Mouse (Mus musculus) ZHBTc4 (cell line): ENCODE measurements around the gene Dock8.
A peak's percentile ranks its signal among the peaks of the same experiment; 100 is the strongest.

Experiments
- DNase-seq: peaks from one replicate; pipeline ENCODE4 v3.0.0-alpha.2; 2011; ENCODE audit warnings: low read depth, low spot score

Dock8 gene

DNA sequence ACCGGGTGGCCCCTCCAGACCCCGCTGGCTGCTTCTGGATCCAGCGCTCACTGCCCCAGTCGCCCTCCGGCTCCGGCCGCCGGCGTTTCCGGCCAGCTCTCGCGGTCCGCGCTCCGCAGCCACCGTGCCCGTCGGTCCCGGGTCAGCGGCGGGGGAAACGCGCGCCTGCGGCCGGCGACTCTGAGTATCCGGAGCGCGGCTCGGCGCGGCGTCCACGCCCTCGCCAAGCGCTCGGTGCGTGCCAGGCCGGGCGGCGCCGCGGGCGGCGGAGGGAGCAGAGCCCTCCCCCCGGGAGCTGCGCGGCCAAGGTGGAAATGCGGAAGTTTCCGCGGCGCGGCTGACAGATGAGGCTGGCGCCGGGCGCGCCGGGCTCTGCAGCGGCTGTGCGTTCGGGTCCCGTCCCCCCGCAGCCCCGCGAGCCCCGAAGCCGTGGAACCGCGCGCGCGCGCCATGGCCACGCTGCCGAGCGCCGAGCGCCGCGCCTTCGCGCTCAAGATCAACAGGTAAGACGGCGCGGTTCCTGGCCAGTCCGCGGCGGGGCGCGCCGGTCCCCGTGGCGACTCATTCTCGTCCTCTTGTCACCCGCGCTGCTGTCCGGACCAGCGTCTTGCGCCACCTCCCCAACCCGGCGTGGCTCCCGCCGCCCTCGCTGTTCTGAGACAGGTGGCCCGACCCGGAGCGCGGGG lies at the start of gene Dock8:
Gene Dock8 (plus strand): TSS at position 334 of the 686 bp plus-strand sequence.
- DNase-seq = peak; percentile 83

- peak; percentile 66 for DNase-seq
Measured at GRCm38 (mm10) chr19:24958531-24958930, 40.8 kb upstream of the Dock8 start.

GRCm38 (mm10) chr19:24961172-24961962 lies 38.0 kb upstream of the Dock8 start, which contains the start of gene Cbwd1:
Gene Cbwd1 (minus strand): TSS chr19:24961610.
- peak; percentile 99 for DNase-seq

DNA sequence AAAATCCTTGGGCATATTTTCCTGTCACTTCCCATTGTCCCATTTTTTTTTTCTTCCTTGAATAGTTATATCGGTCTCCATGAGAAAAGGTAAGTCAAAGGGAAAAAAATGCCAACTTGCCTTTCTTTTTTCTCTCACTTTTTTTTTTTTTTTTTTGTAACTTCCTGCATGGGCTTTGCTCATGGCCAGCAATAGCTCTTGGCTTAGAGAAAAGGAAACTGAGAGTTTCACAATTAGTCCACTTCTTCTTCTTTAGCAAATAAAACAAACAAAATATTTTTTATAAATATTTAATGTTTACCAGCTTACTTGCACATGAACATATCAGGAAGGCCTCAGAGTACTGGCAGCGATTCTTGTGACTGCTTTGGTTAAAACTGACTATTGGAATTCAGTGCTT lies 33.1 kb upstream of the Dock8 start:
- no peak for DNase-seq

- DNase-seq = no peak
Measured at GRCm38 (mm10) chr19:24966941-24967340, 32.4 kb upstream of the Dock8 start.

GRCm38 (mm10) chr19:24971307-24971706 lies 28.0 kb upstream of the Dock8 start:
- no peak for DNase-seq

DNA sequence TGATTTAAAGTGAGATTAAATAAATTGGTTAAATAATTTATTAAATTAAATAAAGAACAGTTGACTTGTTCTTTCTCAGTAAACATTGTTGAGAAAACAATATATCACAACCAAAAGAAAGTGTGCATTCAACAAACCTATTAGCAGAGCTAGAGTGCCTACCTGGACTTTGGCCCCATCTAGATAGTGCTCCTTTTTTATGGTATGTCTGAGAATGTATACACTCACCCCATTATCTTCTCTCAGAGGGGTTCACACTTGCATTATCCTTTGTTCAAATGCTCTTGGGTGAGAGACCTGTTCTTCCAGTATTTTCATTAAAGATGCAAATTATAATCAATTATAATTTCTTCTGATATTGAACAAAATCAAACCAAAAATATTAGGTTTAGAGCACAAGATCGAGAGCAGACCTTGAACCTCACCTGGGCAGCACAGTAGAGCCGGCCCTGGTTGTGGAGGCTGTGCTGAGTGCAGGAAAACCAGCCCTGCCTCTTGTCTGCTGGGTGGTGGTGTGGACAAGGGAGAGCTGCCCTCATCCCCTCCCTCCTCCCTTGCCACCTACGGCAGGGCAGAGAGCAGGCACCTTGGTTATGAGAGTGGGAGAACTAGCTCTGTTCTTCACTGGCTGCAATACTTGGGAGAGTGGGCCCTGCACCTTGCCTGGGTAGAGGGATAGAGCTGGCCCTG lies 26.5 kb upstream of the Dock8 start:
- DNase-seq = no peak

DNA sequence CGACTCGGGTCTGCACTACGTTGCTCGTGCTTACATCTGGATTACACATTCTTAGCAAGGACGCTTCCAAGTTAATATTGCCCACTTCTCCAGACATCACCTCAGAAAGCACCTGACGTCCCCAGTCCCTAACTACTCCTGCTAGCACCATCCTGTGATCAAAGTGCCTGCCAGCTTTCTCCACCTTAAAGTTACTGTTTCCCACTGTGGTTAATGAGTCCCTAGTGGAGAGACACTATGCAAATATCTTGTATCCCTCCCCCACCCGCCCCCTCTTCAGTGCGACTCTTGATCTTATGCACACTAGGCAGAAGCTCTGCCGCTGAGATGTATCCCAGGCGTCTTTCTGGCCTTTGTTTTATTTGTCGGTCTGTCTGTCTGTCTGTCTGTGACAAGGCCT lies 21.3 kb upstream of the Dock8 start:
- no peak for DNase-seq

DNA sequence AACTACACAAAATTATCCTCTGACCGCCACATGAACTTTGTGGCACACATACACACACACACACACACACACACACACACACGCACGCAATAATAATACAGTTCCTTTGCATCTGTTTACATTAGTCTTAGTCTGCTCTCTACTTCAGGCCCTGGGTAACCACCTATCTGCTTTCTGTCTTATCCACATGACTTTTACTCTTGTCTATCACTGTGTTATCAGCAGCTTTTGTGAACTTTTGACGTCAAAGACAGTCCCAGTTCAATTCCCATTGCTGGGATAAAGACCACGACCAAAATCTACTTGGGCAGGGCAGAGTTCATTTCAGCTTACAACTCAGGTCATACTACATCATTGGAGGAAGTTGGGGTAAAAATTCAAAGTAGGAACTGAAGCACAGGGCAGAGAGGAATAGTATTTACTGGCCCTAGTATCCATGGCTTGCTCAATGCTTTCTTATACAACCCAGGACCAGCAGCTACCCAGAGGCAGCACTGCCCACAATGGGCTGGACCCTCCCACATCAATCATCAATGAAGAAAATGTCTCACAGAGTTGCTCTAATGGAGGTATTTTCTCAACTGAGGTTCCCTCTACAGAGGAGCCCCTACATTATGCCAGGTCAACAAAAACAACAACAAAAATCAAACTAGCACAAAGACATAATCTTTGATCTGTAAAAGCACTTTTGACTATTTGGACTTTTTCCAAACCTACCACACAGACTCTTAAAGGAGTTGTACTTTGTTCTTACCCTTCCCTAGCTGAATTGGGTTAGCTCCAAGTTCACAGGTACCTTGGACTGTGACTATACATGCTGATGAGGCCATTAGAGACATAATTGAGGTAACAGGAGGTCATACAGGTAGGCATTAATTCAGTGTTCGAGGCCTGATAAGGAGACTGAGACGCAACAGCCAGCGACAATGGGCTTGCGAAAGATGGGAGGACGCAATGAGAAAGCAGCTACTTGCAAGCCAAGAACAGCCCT lies 20.2 kb upstream of the Dock8 start:
- DNase-seq = no peak

DNA sequence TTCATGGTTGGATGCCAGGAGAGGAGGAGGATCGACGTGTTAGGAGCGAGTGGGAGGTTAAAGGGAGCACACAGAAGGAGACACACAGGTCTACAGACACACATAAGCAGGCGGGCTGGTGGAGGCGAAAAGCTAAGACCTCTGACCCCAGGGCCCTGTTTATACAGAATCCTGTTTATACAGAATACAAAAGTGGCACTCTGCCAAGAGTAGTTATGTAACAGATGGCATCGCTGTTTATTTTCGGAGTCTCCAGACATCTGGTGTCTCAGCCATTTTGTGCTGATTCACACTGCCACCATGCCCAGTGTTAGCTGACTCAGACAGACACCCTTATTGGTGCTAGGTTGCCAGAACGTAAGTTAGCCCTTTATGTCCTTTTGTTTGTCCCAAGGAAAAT lies 18.0 kb upstream of the Dock8 start:
- DNase-seq = no peak

DNA sequence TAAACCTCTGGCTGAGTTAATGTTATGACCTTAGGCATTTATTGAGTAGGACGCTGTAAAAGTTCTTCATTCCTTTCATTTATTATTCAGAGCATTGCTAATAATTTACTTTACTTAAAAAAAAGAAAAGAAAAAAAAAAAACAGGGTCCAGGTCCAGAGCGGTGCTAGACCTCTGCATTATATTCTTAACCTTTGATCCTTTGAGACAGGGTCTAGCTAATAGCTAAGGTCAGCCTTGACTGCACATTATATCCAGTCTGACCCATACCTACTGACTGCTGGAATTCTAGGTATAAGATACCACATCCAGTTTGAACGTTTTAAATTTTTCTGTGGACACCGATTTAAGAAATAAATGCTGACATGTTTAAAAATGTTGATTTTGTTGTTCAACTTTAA lies 16.3 kb upstream of the Dock8 start:
- no peak for DNase-seq

GRCm38 (mm10) chr19:24983857-24984498 lies 15.4 kb upstream of the Dock8 start:
- DNase-seq = no peak

- no peak for DNase-seq
Measured at GRCm38 (mm10) chr19:24985045-24985444, 14.3 kb upstream of the Dock8 start.

- DNase-seq = no peak
Measured at GRCm38 (mm10) chr19:24987355-24987754, 12.0 kb upstream of the Dock8 start.

DNA sequence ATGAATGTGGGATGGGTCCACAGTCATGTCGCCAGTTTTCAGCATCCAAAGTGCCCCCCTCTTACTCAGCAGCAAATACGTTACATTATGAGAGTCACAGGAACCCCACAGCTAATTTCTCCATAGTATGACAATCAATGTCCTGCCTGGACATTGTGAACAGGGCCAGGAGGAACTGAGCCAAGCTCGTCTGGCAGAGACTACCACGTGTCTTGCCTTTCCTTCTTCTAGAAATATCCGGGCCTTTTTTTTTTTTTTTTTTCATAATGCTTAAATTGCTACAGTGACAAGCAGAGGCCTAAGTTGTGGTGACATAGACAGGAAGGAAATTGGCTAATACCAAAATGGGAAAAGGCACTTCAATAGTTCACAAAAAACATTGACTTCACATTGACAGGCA lies 10.5 kb upstream of the Dock8 start:
- DNase-seq = no peak

- DNase-seq = peak; percentile 69
Measured at GRCm38 (mm10) chr19:24990138-24990822, 9.1 kb upstream of the Dock8 start.

DNA sequence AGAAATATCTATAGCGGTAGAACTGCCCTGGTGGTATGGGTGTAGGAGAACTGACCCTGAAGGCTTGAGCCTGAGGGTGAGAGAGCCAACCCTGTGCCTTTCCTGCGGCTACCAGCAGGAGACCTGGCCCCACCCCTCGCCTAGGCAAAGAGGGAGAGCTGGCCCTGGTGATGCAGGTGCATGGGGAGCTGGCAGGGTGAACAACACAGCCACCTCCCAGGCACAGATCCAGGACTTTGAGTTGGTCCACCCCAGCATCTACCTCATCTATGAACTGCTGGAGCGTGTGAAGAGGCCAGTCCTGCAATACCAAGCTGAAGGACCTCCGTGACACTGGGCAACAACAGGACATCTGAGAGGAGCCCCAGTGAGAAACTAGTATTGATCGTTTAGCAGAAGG lies 5.8 kb upstream of the Dock8 start:
- DNase-seq = no peak

- peak; percentile 21 for DNase-seq
Measured at GRCm38 (mm10) chr19:24994900-24995299, 4.4 kb upstream of the Dock8 start.

- no peak for DNase-seq
Measured at GRCm38 (mm10) chr19:24996815-24997704, 2.3 kb upstream of the Dock8 start.
